Mouse (Mus musculus): ENCODE results near the gene Armh3.

Gene Armh3

DNA sequence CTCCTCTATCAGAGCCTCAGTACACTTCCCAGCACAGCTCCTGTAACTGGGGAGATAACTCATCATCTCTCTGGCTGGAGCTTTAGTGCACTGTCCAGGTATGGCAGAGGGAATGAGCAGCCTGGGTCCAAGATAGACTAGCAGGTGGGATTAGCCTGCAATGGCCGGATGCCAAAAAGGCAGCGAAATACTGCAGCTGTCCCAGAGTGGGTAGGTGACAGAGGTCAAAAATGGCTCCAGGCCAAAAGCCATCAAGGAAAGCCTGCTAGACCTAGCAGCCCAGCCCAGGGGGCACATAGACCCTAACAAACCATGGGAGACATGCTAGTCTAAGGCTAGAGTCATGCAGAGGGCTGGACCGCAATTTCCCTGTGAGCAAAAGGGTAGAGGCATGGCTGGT lies 94.4 kb downstream of the Armh3 start:
- no peak for DNase-seq

DNA sequence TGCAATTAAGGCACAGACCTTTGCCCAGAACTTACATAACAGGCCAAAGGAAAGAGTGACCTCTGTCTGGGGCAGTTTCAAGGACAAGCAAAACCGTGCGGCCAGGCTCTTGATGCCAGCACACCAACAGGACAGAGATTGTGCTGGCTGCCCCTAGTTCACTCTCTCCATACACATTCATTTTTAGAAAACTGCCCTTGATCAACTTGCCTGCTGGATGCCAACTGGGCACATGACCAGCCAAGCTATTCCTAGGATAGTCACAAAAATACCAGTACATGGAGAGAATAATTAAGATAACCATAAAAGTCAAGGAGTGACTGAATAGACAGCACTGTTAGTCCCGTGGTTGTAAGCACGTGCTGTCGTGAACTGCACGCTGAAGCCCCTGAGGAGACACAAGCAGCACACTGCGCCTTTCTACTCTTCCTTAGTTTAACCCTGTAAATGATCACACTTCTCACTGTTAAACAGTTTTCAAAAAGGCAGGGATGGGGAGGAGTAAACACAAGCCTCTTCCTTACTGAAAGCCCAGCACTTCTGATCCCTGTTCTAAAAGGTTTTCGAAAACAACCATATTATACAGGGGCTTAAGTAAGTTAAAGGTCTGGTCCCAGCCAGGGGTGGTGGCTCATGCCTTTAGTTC lies 95.8 kb downstream of the Armh3 start:
- no peak for DNase-seq

DNA sequence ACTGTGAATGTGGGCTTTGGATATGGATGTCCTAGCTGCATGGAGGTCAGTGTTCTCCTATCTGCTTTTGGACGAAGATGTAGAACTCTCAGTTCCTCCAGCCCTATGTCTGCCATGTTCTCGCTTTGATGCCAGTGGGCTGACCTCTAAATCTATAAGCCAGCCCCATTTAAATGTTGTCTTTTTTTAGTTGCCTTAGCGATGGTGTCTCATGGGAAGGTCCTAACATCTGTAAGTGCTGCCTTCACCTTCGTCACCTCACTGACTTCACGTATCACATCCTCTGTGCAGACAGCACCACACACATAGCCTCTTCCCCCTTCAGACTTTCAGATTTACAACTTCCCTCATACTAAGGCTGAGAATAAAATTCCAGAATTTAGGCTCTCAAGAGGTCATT lies 97.5 kb downstream of the Armh3 start:
- DNase-seq = no peak

DNA sequence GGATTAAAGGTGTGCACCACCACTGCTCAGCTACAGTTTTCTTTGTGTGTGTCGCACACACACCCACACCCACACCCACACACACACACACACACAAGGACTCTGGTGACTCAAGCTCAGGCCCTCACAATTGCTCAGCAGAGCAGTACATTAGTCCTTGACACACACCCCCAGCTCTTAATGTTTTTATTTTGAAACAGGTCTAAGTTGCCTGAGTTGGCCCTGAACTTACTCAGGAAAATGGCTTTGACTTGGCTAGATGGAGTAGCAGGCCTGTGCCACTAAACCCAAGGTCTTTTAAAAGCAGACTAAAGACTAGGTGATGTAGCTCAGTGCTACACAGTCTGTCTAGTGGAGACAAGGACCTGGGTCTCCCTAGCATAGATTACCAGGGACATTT lies 102.6 kb downstream of the Armh3 start:
- no peak for DNase-seq

DNA sequence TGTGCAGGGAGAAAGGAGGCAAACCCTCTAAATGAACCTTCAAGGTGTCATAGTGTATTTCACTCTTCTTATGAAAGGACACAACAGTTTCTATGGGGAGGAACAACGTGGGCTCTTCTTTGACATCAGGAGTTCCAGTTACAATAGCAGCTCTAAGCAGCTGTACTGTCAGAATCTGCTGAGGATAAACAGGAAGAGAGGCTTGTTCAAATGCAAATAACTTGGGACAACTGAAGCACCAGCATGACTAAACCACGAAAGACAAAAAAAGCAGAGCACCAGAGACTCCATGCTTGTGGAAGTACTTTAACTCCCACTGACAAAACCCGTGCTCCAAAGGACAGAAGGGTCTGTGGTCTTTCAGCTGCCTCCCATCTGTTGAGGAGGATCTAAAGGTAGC lies 116.2 kb downstream of the Armh3 start:
- DNase-seq = no peak

DNA sequence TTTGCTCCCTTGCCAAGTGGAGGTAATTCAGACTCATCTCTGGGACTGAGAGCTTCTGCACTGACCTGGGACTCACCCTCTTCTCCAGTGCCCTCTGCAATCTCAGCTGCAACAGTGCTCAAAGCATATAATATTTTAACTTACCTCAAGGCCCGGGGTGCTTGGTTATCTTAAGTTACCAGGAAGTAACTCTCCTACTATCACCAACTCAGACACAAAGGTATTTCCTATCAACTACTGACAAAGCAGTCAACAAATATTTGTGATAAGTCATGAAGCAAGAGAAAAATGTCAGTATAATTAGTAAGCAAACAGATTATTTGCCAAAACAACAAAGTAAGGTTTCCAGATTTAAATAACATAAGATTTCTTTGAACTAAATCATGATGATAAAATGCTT lies 125.0 kb downstream of the Armh3 start:
- no peak for DNase-seq

DNA sequence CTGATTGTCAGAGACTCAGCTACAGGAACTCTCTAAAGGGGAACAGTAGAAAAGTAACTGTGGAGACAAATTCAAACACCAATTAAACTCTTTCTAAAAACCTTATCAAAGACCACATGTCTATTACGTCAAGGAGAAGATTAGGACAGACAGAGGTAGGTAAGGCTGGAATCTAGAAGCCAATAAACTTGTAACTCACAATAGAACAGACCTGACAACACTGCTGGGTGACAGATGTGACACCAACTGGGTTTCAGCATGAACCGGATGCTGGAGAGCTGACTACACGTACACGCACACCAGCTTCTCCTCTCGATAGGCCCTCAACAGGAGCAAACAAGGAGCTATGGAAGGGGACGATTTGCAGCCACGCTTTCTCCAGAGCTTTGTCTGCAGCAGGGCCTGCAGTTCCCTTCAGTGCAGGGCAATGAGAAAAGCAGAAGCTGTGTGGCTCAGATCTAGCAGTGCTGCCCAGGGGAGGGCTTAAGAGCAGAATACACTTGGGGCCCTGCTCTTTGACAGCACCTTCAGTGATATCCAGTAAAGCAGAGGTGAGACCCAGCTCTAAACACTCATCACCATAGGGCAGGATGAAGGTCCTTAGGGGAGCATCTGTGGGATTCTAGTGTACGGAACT lies 142.9 kb downstream of the Armh3 start:
- DNase-seq = no peak

DNA sequence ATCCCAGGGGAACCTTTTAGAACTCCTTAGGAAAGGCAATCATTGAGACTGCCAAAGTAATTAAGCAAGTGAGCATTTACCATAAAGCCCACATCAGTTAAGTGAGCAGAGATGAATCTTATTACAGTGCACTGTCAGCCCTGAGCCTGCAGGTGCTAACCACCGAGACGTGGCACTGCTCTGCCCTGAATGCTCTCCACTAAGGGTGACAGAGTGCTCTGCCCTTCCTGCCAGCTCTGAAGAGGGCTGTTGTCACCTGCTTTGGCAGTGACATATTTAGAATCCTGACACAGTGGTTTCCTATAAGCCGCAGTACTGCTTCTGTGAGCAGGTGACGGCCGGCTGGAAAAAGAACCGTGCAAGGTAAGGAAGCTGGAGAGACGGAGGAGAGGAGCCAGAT lies 143.8 kb downstream of the Armh3 start:
- DNase-seq = peak; percentile 68

DNA sequence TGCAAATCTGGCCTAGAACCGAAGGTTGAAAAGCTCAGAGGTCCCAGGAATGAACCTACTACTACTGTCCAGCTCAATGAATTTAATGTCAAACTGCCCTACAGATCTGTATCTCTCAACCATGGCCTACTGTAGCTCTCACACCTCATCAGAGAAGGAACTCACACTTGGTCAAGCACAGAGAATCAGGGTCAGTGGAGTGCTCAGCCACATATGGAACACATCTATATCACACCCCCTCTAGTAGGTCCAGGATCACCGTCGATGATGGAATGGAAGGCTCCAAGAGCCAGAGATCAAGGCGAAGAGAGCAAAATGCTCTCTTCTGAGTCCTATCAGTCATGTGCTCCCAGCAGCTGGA lies 150.6 kb downstream of the Armh3 start:
- no peak for DNase-seq

DNA sequence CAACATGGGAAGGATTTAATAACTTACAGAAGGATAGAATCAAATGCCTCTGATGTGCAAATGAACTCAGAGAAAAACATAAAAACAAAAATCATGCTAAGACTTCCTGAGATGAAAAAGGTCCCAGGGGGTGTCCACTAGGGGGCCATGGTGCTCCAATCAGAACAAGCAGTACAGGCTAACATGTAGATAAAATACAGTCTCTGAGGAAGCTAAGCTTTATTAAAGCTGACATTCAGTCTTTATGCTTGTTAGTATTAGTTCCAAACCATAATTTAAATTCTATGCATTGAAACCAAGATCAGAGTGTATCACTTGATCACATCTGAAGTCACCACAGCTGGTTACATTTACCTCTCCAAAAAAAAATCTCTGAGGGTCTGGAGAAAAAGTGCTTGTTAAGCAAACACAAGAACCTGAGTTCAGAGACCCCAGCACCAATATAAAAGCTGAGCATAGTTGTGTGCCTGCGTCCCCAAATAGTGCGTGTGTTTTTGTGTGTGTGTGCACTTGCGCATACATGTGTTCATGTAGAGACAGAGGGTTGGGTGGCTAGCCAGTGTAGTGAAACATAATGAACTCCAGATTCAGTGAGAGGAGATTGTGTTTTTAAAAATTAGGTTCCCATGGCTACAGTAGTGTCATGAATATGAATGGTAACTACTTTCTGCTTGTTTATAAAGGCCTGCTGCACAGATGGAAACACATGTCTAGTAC lies 151.1 kb downstream of the Armh3 start:
- DNase-seq = peak; percentile 53

DNA sequence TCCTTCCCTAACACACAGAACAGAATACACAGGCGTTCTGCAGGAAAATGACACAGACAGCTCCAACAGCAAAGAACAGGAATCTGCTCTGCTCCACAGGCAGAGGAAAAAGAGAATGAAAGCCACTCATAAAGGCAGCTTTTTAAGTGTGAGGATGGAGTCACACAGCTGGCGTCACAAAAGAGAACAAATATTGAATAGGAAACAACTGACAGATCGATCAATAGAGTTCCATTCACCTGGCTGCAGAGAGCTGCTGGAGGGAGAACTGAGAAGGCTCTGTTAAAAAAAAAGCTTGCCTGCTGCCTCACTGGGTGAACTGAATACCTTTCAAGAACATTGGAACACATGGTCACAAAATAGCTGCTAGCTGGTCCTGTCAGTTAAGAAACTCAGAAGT lies 154.1 kb downstream of the Armh3 start:
- no peak for DNase-seq

DNA sequence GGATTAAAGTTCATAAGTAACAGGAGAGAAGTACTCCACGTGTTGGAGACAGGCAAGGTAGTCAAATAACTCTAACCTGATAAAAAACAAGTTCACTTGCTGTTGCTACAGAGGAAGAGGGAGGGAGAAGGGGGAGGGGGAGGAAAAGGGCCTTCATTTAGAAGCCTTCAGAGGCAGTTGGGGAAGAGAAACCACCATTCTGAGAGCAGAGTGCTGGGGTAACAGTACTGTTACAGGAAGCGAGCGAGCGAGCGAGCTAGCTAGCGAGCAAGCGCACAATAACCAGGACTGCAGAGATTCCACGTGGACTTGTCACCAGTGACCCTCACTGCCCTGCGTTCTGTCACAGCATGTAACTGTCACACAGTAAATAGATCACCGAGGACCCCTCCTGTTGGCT lies 154.9 kb downstream of the Armh3 start:
- peak; percentile 54 for DNase-seq

DNA sequence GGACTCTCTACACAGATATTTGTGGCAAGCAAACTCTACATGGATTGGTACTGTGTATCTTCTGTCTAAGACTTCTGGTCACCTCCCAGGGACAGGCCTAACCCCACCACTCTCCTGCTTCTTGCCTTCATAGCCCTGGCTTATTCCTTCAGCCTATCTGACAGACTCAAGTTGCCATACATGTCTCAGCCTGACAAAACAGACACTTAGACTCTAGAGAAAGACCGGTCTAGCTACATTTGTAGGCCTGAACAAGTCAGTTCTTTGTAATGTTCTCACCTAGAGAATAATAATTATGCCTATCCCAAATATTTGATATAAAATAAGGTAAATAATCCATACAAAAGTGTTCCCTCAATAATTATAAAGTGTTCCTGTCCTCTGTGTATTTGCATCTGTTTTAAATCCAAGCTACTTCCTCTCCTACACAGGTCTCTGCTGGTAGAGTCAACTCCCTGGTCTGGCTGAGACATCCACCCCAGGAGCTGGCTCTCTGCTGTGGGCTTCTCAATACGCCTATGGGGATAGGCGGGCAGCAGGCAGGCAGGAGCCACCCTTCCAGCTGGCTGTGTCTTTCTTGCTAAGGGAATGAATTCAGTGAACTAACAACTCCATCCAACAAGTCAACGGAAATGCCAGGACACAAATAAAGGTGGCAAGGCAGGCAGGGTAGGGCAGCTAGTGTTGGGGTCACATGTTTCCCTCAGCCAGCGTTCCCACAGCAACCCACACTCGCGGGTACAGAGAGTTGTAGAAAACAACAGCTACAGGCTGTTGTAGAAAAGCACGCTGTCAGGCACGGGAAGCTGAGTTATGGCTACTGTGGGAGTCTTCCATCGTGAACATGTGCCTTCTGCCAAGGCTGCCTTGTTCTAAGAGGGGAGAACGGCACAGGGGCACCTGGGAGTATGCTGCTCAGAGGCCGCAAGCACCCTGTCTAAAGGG lies 161.0 kb downstream of the Armh3 start:
- DNase-seq = no peak

DNA sequence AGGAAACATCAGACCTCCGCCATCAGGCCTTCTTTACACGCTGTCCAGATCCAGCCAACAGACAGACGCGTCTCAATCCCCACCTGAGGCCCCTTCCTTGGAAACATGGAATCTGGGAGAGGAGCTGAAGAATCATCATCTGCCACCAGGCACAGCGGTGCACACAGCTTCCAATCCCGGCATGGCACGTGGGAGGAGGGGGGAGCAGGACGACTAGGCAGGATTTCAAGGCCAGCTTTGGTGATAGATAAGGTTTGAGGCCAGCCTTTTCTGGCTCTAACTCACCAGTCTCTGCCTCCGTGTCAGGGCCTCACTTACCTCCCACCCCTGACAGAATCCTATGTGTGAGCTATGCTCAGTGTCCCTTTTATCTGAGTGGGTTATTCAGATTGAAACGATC lies 162.8 kb downstream of the Armh3 start:
- no peak for DNase-seq

DNA sequence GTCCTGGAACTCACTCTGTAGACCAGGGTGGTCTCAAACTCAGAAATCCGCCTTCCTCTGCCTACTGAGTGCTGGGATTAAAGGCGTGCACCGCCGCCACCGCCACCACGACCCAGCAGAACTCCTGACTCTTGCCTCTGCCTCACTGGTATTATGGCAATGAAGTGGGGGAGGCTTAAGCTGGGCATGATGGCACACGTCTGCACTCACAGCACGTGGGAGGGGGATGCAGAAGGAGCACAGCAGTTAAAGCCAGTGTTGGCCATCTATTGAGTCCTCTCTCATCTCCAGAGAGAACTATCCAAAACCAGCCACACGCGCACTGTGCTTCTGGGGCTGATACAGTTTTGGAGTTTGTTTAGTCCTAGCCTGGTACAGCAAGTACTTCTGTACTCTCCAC lies 164.6 kb downstream of the Armh3 start:
- no peak for DNase-seq

DNA sequence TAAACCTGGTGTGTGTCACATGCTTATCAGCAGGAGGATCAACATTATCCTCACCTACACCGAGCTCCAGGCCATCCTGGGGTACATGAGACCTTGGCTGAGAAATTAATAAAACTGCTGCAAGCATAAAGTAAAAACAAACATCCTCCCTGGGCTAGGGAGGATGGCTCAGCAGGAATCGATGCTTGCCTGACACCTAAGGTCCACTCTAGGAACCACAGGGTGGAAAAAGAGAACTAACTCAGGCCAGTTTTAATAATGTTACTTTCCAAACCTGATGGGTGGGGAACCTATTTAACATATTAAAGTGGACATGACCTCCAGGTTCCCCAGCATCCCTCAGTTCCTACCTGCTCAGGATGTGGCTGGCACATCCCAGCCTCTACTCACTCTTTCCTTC lies 167.6 kb downstream of the Armh3 start:
- no peak for DNase-seq

DNA sequence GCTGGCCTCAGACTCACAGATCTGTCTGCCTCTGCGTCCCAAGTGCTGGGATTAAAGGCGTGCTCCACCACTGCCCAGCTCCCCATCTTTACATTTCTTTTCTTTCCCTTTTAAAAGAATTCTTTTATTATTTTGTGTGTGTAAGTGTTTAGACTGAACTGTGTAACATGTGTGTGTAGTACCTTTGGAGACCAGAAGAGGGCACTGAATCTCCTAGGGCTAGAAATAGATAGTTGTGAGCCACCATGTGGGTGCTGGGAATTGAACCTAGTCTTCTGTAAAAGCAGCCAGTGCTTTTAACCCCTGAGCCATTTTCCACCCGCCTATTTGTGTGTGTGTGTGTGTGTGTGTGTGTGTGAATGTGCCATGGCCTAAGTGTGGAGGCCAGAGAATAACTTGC lies 170.6 kb downstream of the Armh3 start:
- no peak for DNase-seq

DNA sequence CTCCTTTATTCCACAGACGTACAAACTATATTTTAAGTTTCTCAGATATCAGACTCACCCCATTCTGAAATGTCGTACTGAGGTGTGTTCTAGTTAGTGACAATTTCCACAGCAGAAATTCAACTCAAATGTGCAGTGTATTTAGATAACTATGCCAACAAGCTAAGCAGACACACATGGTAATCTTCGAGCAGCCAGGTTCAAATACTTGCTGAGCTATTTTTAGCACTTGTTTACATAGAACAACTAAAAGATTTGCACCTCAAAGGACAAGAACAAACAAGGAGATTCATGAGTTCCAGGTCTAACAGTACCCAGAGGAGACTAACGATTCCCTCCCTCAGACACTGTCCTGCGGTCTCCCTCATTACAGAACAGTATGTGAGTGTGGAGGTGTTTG lies 171.2 kb downstream of the Armh3 start:
- DNase-seq = no peak

DNA sequence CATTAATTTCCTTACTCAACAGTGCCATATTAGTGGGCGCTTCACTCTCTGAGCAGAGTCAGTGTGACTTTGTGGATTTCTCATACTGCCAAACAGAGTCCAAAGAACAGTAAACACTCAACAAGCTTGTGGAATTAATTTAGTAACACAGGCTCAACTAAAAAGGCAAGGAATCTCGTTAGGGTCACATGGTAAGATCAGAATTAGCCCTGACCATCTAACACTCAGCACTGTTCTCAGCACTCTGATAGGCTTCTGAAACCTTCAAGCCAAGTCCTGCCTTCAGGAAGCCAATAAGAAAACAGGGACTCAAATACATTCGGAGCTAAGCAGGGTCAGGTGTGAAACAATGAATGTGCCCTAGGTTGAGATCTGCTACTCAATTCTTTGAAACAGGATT lies 172.1 kb downstream of the Armh3 start:
- DNase-seq = no peak

DNA sequence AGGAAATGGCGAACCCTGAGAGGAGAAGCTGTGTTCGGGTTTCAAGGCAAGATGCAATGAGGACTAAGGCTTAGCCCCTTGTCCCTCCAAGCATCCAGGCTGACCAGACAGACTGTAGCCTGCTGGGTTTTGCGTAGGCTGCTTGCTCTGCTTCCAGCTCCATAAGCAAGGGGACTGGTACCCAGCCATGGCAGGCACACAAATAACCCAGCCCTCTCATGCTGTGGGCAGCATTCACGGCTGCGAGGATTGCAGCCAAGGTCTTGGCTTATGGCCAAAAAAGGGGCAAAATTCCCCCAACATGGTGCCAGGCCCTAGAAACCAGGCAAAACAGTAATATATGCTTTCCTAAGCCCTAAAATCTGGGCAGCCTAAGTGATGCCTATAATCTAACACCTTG lies 176.5 kb downstream of the Armh3 start:
- DNase-seq = no peak

DNA sequence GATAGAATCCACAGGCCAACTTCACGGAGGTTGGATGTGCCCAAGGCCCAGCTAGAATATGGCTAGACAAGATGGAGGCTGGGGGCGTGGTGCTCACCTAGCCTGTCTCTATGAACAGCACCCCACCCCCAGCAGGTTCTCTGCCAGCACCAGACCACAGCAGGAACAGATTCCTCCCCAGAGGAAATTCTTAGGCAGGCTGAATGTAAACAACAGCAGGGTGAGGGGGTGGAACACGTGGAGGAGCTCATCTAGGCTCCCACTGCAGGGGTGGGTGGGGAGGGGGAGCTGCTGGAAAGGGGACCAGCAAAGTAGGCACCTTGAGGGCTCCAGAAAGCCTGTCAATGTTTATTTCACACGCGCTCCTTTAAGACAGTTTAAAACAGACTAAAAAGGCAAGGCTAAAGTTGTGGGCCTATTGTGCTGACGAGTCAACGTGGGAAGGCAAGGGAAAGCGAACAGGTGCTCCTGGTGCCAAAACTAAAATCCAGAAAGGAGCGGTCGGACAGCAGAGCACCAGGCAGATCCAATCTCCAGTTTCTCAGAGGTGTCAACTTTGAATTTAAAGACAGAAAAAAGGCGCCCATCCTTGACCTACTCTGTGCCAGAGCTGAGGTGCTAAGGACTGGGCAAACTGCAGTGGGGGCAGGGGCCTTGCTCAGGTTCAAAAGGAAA lies 180.3 kb downstream of the Armh3 start:
- DNase-seq = no peak

DNA sequence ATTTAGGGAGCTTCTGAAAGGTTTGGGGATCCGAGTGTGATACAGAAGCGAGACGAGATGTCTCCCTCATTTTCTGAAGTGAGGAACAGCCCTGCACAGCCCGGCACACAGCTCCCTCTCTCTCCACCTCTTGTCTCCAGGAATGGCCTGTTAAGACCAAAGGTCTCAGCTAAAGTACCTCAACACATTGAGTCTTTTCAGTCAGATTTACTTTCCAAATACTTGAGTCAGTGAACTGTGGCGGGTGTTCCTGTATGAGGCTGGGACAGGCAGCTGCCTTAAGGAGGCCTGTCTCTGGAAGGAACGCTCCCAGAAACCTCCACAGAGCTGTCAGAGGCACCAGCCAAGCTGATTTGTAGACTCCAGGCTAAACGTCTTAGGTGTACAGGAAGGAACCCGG lies 181.6 kb downstream of the Armh3 start:
- no peak for DNase-seq

DNA sequence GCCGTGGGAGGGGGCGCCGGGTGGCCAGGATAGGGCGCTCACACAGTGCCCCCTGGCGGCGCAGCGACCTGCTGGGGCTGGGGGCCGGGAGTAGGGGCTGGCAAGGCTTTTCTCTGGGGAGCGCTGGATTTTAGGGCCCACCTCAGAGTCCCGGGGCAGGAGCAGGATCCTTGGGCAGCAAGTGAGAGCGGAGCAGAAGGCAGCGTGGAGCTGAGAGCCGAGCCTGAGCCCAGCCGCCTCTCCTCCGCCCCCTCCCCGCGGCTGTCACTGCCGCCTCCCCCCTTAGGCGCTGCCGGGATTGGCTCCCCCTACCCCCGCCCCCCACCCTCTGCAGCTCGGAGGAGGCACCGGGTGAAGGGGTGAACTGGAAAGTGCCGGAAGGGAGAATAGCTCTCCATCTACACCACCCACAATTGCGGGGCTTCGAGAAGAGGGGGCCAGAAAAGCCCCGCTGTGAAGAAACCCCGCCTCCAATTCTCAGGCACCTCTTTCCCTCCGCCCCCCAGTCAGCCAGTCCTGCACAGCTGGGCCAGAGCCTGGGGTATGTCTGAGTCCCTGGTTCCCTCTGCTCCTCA lies 182.4 kb downstream of the Armh3 start, which contains the start of gene Kcnip2:
TSS of gene Kcnip2 (minus strand) at position 231 of the 575 bp plus-strand sequence.
- peak; percentile 66 for DNase-seq

Measured in thymus, postnatal 25 days (tissue).